Mouse (Mus musculus) spleen, adult 12 weeks (tissue): Measurements from ENCODE around the gene Cry2.

ENCODE experiments used
- DNase-seq: peaks from one replicate; pipeline ENCODE4 v3.0.0; 2022; ENCODE audit warnings: low spot score

The Cry2 gene

GRCm38 (mm10) chr2:92367383-92368029 is 66.3 kb downstream of the Cry2 start:
- DNase-seq: no peak

GRCm38 (mm10) chr2:92365568-92365967 is 68.3 kb downstream of the Cry2 start:
- DNase-seq: no peak

GRCm38 (mm10) chr2:92364086-92364485 is 69.8 kb downstream of the Cry2 start:
- DNase-seq: no peak

- no peak for DNase-seq
These were observed 71.1 kb downstream of the Cry2 start for GRCm38 (mm10) chr2:92362571-92363228.

GRCm38 (mm10) chr2:92361795-92362194 is 72.0 kb downstream of the Cry2 start:
- DNase-seq: no peak

GRCm38 (mm10) chr2:92360893-92361292 is 73.0 kb downstream of the Cry2 start:
- no peak for DNase-seq

- DNase-seq: no peak
These were observed 73.5 kb downstream of the Cry2 start for GRCm38 (mm10) chr2:92360186-92360823.

GRCm38 (mm10) chr2:92359301-92359700 is 74.5 kb downstream of the Cry2 start:
- no peak for DNase-seq

GRCm38 (mm10) chr2:92354224-92354623 is 79.6 kb downstream of the Cry2 start:
- no peak for DNase-seq
